Mouse (Mus musculus) monocyte, adult 2 months (primary cell): ENCODE results near the gene Zfand6.

ENCODE experiments used
- DNase-seq, 2 experiments: peaks; one replicate each; pipeline ENCODE4 v3.0.0; 2022; ENCODE audit warnings: low spot score in 2 of 2, low read depth in 1 of 2

Gene Zfand6

DNA sequence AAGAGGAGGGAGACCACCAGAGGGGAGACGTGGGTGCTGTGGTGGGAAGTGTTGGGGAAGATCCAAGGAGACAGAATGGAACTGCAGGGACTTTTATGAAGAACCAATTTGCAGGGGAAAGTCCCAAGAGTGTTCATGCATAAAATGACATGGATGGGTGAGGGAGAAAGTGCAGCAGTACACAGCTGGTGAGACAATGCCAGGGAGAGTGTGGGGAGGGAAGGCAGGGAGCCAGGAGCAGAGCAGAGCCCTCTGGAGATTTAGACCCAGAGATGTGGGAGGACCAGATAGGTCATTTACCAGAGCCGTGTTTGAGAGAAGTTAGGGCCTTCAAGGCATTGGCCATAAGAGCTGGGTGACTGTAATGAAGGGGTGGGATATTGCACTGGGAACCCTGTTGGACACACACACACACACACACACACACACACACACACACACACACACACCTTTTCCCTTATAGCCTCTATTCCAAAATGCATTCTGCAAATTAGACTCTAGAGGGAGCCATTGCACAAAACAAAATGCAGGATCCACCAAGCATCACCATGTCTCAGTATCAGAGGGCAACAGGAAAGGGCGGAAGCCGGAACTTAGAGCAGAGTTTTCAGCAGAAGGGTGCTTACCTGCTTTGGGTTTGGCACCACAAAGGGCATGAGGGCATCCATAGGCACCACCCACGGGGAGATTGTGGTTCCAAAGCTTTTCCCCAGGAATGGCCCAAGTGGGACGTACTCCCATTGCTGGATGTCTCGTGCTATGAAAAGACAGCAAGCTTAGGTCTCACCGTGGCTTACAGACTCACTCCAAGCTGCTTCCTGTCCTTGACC is 95.5 kb downstream of the Zfand6 start:
- no peak for DNase-seq

DNA sequence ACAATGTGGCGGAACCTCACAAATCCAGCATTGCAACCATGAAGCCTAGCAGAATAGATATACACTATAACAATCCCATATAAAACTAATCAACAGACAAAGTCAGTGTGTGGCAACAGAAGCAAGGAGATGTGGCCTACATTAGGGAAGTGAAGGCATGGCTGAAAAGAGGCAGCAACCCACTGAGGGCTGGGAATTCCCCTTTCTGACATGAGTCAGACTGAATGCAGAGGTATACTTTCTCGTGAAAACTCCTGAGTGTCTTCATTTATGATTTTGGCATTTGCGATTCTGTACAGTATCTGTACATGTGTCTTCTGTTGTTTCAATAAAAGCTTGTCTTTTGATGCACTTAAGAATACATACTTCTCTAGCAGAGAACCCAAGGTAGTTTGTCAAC is 98.4 kb downstream of the Zfand6 start:
- no peak for DNase-seq

- DNase-seq, result no peak
Observed at GRCm38 (mm10) chr7:84590622-84591021, 99.1 kb downstream of the Zfand6 start.

- no peak for DNase-seq
Observed at GRCm38 (mm10) chr7:84587101-84587783, 102.5 kb downstream of the Zfand6 start.

DNA sequence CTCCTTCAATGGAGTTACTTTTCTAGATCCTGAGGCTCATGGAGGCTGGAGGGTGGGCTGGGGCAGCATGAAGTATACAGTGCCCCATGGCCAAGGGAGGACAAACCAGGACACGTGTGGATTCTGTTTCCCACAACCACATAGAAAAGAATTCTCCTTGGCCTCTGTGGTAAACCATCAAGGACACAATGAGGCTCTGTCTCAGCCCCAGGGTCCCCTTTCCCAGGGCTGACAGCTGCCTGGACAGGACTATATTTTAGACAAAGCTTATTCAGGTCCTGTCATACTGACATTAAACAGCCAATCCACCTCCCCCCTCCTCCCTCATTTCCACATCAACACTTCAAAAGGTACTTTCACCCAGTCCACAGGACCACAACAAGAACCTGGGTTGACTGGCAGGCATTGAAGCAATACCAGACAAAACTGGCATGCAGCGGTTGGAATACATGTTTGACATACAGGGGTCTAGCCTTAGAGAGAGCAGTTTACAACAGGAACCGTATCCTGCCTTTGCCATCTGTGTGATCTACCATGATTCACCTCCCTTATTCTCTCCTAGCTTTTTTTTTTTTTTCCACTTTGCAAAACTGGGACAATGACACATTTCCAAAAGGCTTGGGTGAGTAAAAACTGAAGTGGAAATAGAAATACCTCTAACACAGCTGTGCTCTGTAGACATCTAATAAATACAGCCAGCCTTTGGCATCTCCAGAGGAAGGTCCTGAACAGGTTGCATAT is 103.2 kb downstream of the Zfand6 start:
- DNase-seq, result no peak

DNA sequence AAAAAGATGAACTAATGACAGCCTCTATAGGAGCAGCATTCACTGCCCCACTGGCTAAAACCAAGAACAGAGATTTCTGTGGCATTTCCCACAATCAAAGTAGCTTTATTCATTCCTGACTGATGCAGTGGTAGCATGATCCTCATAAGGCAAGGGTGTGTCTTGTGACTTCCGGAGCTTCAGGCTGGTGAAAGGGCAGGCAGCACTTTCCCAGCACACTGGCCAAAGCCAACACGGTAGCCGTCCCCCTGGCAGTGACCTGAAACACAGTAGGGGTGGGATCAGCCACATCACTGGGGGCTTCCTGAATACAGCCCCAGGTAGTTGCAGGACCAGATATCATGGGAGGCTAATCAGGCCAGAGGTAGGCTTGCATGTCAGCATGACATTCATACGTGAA is 104.7 kb downstream of the Zfand6 start:
- no peak for DNase-seq

- no peak for DNase-seq
Observed at GRCm38 (mm10) chr7:84579769-84580168, 110.0 kb downstream of the Zfand6 start.

GRCm38 (mm10) chr7:84578841-84579240 is 110.9 kb downstream of the Zfand6 start:
- DNase-seq, result no peak

- DNase-seq, result no peak
Observed at GRCm38 (mm10) chr7:84577034-84577433, 112.7 kb downstream of the Zfand6 start.

GRCm38 (mm10) chr7:84566200-84566599 is 123.6 kb downstream of the Zfand6 start:
- DNase-seq, result no peak

GRCm38 (mm10) chr7:84564236-84564635 is 125.5 kb downstream of the Zfand6 start:
- no peak for DNase-seq
